Mouse (Mus musculus) kidney, postnatal 25 days (tissue): Measurements from ENCODE around the gene Vwa3a.

Experiments
- DNase-seq, 2 experiments: peaks; one replicate each; pipeline ENCODE4 v3.0.0; 2021; ENCODE audit warnings: mixed read lengths in 2 of 2

The Vwa3a gene

GRCm38 (mm10) chr7:120838436-120839160 is 99.5 kb downstream of the Vwa3a start:
- DNase-seq, result peak in 1 of 2 experiments; percentile 41

GRCm38 (mm10) chr7:120839786-120840185 is 100.7 kb downstream of the Vwa3a start:
- no peak for DNase-seq

GRCm38 (mm10) chr7:120842345-120843036 is 103.4 kb downstream of the Vwa3a start, which contains the start of gene Eef2k:
Gene Eef2k, plus strand, starts transcription at chr7:120842831.
- DNase-seq, result peak; percentile 83 to 94

- peak; percentile 75 to 84 for DNase-seq
Observed at GRCm38 (mm10) chr7:120843037-120843621, 104.0 kb downstream of the Vwa3a start.

GRCm38 (mm10) chr7:120843852-120844435 is 104.8 kb downstream of the Vwa3a start:
- peak in 1 of 2 experiments; percentile 40 for DNase-seq

- no peak for DNase-seq
Observed at GRCm38 (mm10) chr7:120844689-120845088, 105.6 kb downstream of the Vwa3a start.

GRCm38 (mm10) chr7:120848831-120849512 is 109.9 kb downstream of the Vwa3a start:
- no peak for DNase-seq

- DNase-seq, result no peak
Observed at GRCm38 (mm10) chr7:120850165-120850564, 111.0 kb downstream of the Vwa3a start.
